ENCODE assay signal across 13 mouse cellular contexts in the genomic region with DNA sequence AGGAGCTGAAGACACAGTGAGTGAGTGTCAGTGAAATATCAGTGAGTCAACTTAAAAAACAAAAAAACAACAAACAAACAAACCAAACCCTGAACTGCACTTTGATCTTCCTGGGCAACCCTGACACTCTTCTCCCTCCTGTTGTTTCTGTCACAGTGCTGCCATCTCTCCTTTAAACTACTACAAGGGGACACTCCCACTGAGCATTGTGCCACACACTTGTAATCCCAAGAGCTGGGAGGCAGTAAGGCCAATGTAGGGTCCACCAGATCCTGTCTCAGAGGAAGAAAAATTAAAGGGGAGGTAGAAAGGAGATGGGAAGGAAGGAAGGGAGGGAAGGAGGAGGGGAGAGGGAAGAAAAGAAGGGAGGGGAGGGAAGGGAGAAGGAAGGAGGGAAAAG.
"Had no signal": no experiment of that assay in that cellular context is flagged by ENCODE, and none has a peak within 500 bp of the region (broad histone marks: within the 10 kb centered on the region; RNA-seq: fewer than 3 reads in every experiment).

No protein-coding gene starts in this region.

- DNase-seq: gastrocnemius, postnatal 14 days; gastrocnemius, postnatal 36 days; heart, adult 11 months; heart, adult 2 months; heart, postnatal 14 days; heart, postnatal 36 days; kidney, adult 11 months; kidney, adult 2 months; kidney, adult 9 months; kidney, postnatal 14 days; layer of hippocampus, adult 9-11 months; layer of hippocampus, postnatal 36 days; left cerebral cortex, postnatal 4 days had no signal
